Mouse (Mus musculus) left cerebral cortex, adult 6 months (tissue): ENCODE results near the gene Pcp4. TPM values are rescaled to one million over a fixed set of nuclear protein-coding genes. Genes with fewer than 3 reads are reported as not detected.

Experiments
- long read RNA-seq, 2 experiments: library from polyadenylated mRNA; unstranded; transcript quantifications; one replicate each; pipeline ENCODE4 v2.0.0; 2019 to 2020
- polyA plus RNA-seq: library from polyadenylated mRNA; unstranded; fragments of <200 nt; fragmentation: Nextera tagmentation; gene quantifications from 2 replicates; pipeline ENCODE4 v1.2.3, GENCODE M21; 2021

Pcp4 gene
- polyA plus RNA-seq = 1,163 and 1,367 TPM in 2 replicates
- long read RNA-seq, experiment 1, transcript Pcp4-201 (3 exons, 641 nt) = major isoform, 179 of 188 reads
- long read RNA-seq, experiment 1, partial matches to known transcripts = 2 of 188 reads
- long read RNA-seq, experiment 1, other reads (novel, unspliced or antisense) = 6 of 188 reads
- long read RNA-seq, experiment 2, transcript Pcp4-201 (3 exons, 641 nt) = major isoform, 776 of 848 reads
- long read RNA-seq, experiment 2, partial matches to known transcripts = 44 of 848 reads
- long read RNA-seq, experiment 2, other reads (novel, unspliced or antisense) = 24 of 848 reads

GRCm38 (mm10) chr16:96467445-96467844 is at the start of gene Pcp4:
Gene Pcp4, plus strand, starts transcription at chr16:96467606.

GRCm38 (mm10) chr16:96443468-96443867 is 23.9 kb upstream of the Pcp4 start, which contains the start of gene Itgb2l:
Gene Itgb2l, minus strand, starts transcription at chr16:96443619.

Other genes with a start within 250 kb of the Pcp4 start
- 6.2 and 9.0 TPM in 2 replicates for gene B3galt5, start 231.8 kb upstream of the Pcp4 start, polyA plus RNA-seq
- not detected in 2 replicates for gene Itgb2l, start 24.0 kb upstream of the Pcp4 start, polyA plus RNA-seq